Mouse (Mus musculus): ENCODE data around the gene Zc3h4. TPM values are rescaled to one million over a fixed set of nuclear protein-coding genes. Genes with fewer than 3 reads are reported as not detected.
A peak's percentile ranks its signal among the peaks of the same experiment; 100 is the strongest.

Zc3h4 gene
- polyA plus RNA-seq, 1 experiment, result 14.4 TPM

- H3K4me1 ChIP-seq (ENCODE audit: control insufficient read depth, insufficient read depth, low read length), result no peaks in the 10 kb centered on the region
- TF ChIP-seq POLR2A (IDR thresholded peaks at IDR 0.05; ENCODE audit: control insufficient read depth, low read depth, low read length), result no peak
- TF ChIP-seq CTCF (IDR thresholded peaks at IDR 0.05; ENCODE audit: control insufficient read depth, insufficient read depth, insufficient replicate concordance, low read depth, low read length), result no peak
- H3K36me3 ChIP-seq (ENCODE audit: control insufficient read depth, insufficient read depth, low read length), result no peaks in the 10 kb centered on the region
- no peak overlapping the region for H3K4me3 ChIP-seq (ENCODE audit: control insufficient read depth, low read depth, low read length)
- no peaks in the 10 kb centered on the region for H3K27me3 ChIP-seq (ENCODE audit: control insufficient read depth, insufficient read depth, low read length)
- H3K27ac ChIP-seq (ENCODE audit: control insufficient read depth, insufficient read depth, low read depth, low read length), result no peak overlapping the region
Observed at GRCm38 (mm10) chr7:16392923-16393322, 7.8 kb upstream of the Zc3h4 start.

- Histone ChIP-seq H3K27me3 (ENCODE audit: control insufficient read depth, insufficient read depth, low read length) (no peaks in the 10 kb centered on the region), H3K36me3 (ENCODE audit: control insufficient read depth, insufficient read depth, low read length) (no peaks in the 10 kb centered on the region), H3K4me1 (ENCODE audit: control insufficient read depth, insufficient read depth, low read length) (peaks cover 10% of the 10 kb centered on the region), H3K4me3 (ENCODE audit: control insufficient read depth, low read depth, low read length) (no peak overlapping the region), H3K27ac (ENCODE audit: control insufficient read depth, insufficient read depth, low read depth, low read length) (no peak overlapping the region)
- TF ChIP-seq POLR2A (IDR thresholded peaks at IDR 0.05; ENCODE audit: control insufficient read depth, low read depth, low read length), result no peak
- TF ChIP-seq CTCF (IDR thresholded peaks at IDR 0.05; ENCODE audit: control insufficient read depth, insufficient read depth, insufficient replicate concordance, low read depth, low read length), result no peak
Observed at GRCm38 (mm10) chr7:16395944-16396343, 4.8 kb upstream of the Zc3h4 start.

- Histone ChIP-seq H3K4me3 (ENCODE audit: control insufficient read depth, low read depth, low read length) (no peak overlapping the region), H3K27me3 (ENCODE audit: control insufficient read depth, insufficient read depth, low read length) (no peaks in the 10 kb centered on the region)
Observed at GRCm38 (mm10) chr7:16397465-16397864, 3.2 kb upstream of the Zc3h4 start.

GRCm38 (mm10) chr7:16398387-16399050 is 2.2 kb upstream of the Zc3h4 start:
- TF ChIP-seq POLR2A (IDR thresholded peaks at IDR 0.05; ENCODE audit: control insufficient read depth, low read depth, low read length), result no peak
- no peak for TF ChIP-seq CTCF (IDR thresholded peaks at IDR 0.05; ENCODE audit: control insufficient read depth, insufficient read depth, insufficient replicate concordance, low read depth, low read length)

More at GRCm38 (mm10) chr7:16397465-16397864, 3.2 kb upstream of the Zc3h4 start:
- TF ChIP-seq POLR2A (IDR thresholded peaks at IDR 0.05; ENCODE audit: control insufficient read depth, low read depth, low read length), result no peak
- no peak for TF ChIP-seq CTCF (IDR thresholded peaks at IDR 0.05; ENCODE audit: control insufficient read depth, insufficient read depth, insufficient replicate concordance, low read depth, low read length)
- no peak overlapping the region for H3K27ac ChIP-seq (ENCODE audit: control insufficient read depth, insufficient read depth, low read depth, low read length)
- H3K4me1 ChIP-seq (ENCODE audit: control insufficient read depth, insufficient read depth, low read length), result peaks cover 17% of the 10 kb centered on the region
- H3K36me3 ChIP-seq (ENCODE audit: control insufficient read depth, insufficient read depth, low read length), result no peaks in the 10 kb centered on the region

GRCm38 (mm10) chr7:16399098-16399819 is 1.5 kb upstream of the Zc3h4 start:
- H3K27me3 ChIP-seq (ENCODE audit: control insufficient read depth, insufficient read depth, low read length), result no peaks in the 10 kb centered on the region
- H3K4me3 ChIP-seq (ENCODE audit: control insufficient read depth, low read depth, low read length), result peak overlapping the region; percentile 93
- peak overlapping the region; percentile 98 for H3K27ac ChIP-seq (ENCODE audit: control insufficient read depth, insufficient read depth, low read depth, low read length)
- no peaks in the 10 kb centered on the region; the same call in none of the 2 replicates for H3K36me3 ChIP-seq (ENCODE audit: control insufficient read depth, insufficient read depth, low read length)
- TF ChIP-seq POLR2A (IDR thresholded peaks at IDR 0.05; ENCODE audit: control insufficient read depth, low read depth, low read length) (peak; percentile 62; the same call in 1 of the 2 replicates), CTCF (IDR thresholded peaks at IDR 0.05; ENCODE audit: control insufficient read depth, insufficient read depth, insufficient replicate concordance, low read depth, low read length) (no peak)
- H3K4me1 ChIP-seq (ENCODE audit: control insufficient read depth, insufficient read depth, low read length), result peaks cover 21% of the 10 kb centered on the region

More at GRCm38 (mm10) chr7:16398387-16399050, 2.2 kb upstream of the Zc3h4 start:
- no peaks in the 10 kb centered on the region for H3K27me3 ChIP-seq (ENCODE audit: control insufficient read depth, insufficient read depth, low read length)
- H3K4me1 ChIP-seq (ENCODE audit: control insufficient read depth, insufficient read depth, low read length), result peaks cover 21% of the 10 kb centered on the region
- H3K36me3 ChIP-seq (ENCODE audit: control insufficient read depth, insufficient read depth, low read length), result no peaks in the 10 kb centered on the region; the same call in 1 of the 2 replicates
- H3K27ac ChIP-seq (ENCODE audit: control insufficient read depth, insufficient read depth, low read depth, low read length), result no peak overlapping the region
- H3K4me3 ChIP-seq (ENCODE audit: control insufficient read depth, low read depth, low read length), result no peak overlapping the region

GRCm38 (mm10) chr7:16399820-16400688 is 656 bp upstream of the Zc3h4 start:
- peak; percentile 86 for TF ChIP-seq POLR2A (IDR thresholded peaks at IDR 0.05; ENCODE audit: control insufficient read depth, low read depth, low read length)
- no peak for TF ChIP-seq CTCF (IDR thresholded peaks at IDR 0.05; ENCODE audit: control insufficient read depth, insufficient read depth, insufficient replicate concordance, low read depth, low read length)

More at GRCm38 (mm10) chr7:16399820-16400688, 656 bp upstream of the Zc3h4 start:
- H3K36me3 ChIP-seq (ENCODE audit: control insufficient read depth, insufficient read depth, low read length), result no peaks in the 10 kb centered on the region; the same call in none of the 2 replicates
- H3K27me3 ChIP-seq (ENCODE audit: control insufficient read depth, insufficient read depth, low read length), result no peaks in the 10 kb centered on the region
- peaks cover 23% of the 10 kb centered on the region for H3K4me1 ChIP-seq (ENCODE audit: control insufficient read depth, insufficient read depth, low read length)
- H3K27ac ChIP-seq (ENCODE audit: control insufficient read depth, insufficient read depth, low read depth, low read length), result peak overlapping the region; percentile 98
- peak overlapping the region; percentile 93 for H3K4me3 ChIP-seq (ENCODE audit: control insufficient read depth, low read depth, low read length)

Measured in testis, adult 2 months (tissue).